Mouse (Mus musculus) midbrain, embryonic 13.5 days (tissue): ENCODE data around the gene Gm49416. TPM values are rescaled to one million over a fixed set of nuclear protein-coding genes. Genes with fewer than 3 reads are reported as not detected.

Source experiments
- ATAC-seq: fragments of 200-750 bp; cut with Nextera tagmentation; 2 replicates; pipeline ENCODE4 v1.8.0; 2017; ENCODE audit warnings: mild to moderate bottlenecking, moderate TSS enrichment, moderate library complexity
- H3K27ac ChIP-seq: fragments of 300-500 bp; sonication (generic); 2 replicates; pipeline ENCODE4 v1.5.1; 2015; ENCODE audit warnings: inconsistent platforms, mild to moderate bottlenecking, moderate library complexity
- H3K27me3 ChIP-seq: fragments of 300-500 bp; sonication (generic); 2 replicates; pipeline ENCODE4 v1.6.1; 2015; ENCODE audit warnings: mild to moderate bottlenecking, inconsistent platforms
- H3K36me3 ChIP-seq: fragments of 300-500 bp; sonication (generic); 2 replicates; pipeline ENCODE4 v1.6.1; 2015; ENCODE audit warnings: mild to moderate bottlenecking, inconsistent platforms
- H3K4me1 ChIP-seq: fragments of 300-500 bp; sonication (generic); replicated peaks from 2 replicates; pipeline ENCODE4 v1.6.1; 2015; ENCODE audit warnings: inconsistent platforms
- H3K4me2 ChIP-seq: fragments of 300-500 bp; sonication (generic); replicated peaks from 2 replicates; pipeline ENCODE4 v1.6.1; 2015; ENCODE audit warnings: moderate library complexity, mild to moderate bottlenecking, inconsistent platforms
- H3K4me3 ChIP-seq: fragments of 300-500 bp; sonication (generic); replicated peaks from 2 replicates; pipeline ENCODE4 v1.5.1; 2015; ENCODE audit warnings: mild to moderate bottlenecking, inconsistent platforms
- H3K9ac ChIP-seq: fragments of 300-500 bp; sonication (generic); replicated peaks from 2 replicates; pipeline ENCODE4 v1.6.1; 2015; ENCODE audit warnings: mild to moderate bottlenecking, inconsistent platforms
- H3K9me3 ChIP-seq: fragments of 300-500 bp; sonication (generic); 2 replicates; pipeline ENCODE4 v1.6.1; 2016; ENCODE audit warnings: mild to moderate bottlenecking, inconsistent platforms
- WGBS: fragments of 180-500 bp; shearing (Covaris S2); methylation state at CpG from one replicate; pipeline ENCODE4 v1.1.7; 2015; 5-methylcytosine and 5-hydroxymethylcytosine counted together
- polyA plus RNA-seq: library from polyadenylated mRNA; unstranded; fragments of >200 nt; fragmentation: Nextera tagmentation; extraction: Ambion mirVana; gene quantifications from 2 replicates; pipeline ENCODE4 v1.2.1, GENCODE M21; 2015

The Gm49416 gene
- polyA plus RNA-seq, 1 experiment from 2014 or later: not detected

- Histone ChIP-seq H3K4me1 (peaks cover 21% of the 10 kb centered on the region), H3K4me3 (peak within 1 kb of the TSS; percentile 57), H3K36me3 (peaks cover 26% of the 10 kb centered on the region), H3K27ac (no peak within 1 kb of the TSS; the same call in 1 of the 2 replicates), H3K27me3 (peaks cover 14% of the 10 kb centered on the region; the same call in 1 of the 2 replicates), H3K9me3 (no peaks in the 10 kb centered on the region), H3K4me2 (peak within 1 kb of the TSS; percentile 78), H3K9ac (peak within 1 kb of the TSS; percentile 76)
- WGBS: 1% methylated on average over 67 of the region's 74 CpGs
- ATAC-seq: peak; percentile 71
Measured at GRCm38 (mm10) chr19:8929224-8930088, 40.7 kb downstream of the Gm49416 start, which contains the start of the genes Rom1 and Eml3. Gene Rom1, minus strand, starts transcription at chr19:8929356. Gene Eml3, plus strand, starts transcription at chr19:8929552.

DNA sequence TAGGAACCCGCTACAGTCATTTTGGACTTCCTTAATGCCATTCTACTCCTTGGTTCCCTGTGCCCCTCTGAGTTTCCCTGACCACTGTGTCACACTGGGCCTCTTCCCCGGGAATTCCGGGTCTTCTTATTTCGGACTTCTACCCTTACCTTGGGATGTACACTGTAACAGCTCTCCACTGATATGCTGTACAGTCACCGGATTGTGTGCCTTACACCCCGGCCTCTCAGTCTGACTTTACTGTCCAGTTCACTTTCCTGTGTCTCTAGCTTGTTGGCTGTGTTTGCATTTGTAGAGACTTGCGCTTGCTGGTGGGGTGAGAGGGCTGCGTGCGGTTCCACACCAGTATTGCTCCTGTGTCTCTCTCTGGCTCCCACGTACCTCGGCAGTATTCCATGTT lies 41.4 kb downstream of the Gm49416 start:
- 13% methylated on average over 11 of the region's 11 CpGs for WGBS
- peaks cover 21% of the 10 kb centered on the region for H3K4me1 ChIP-seq
- peak overlapping the region; percentile 78 for H3K4me2 ChIP-seq
- H3K27ac ChIP-seq: no peak overlapping the region
- peaks cover 14% of the 10 kb centered on the region; the same call in 1 of the 2 replicates for H3K27me3 ChIP-seq
- H3K4me3 ChIP-seq: peak overlapping the region; percentile 57
- peak overlapping the region; percentile 76 for H3K9ac ChIP-seq
- H3K9me3 ChIP-seq: no peaks in the 10 kb centered on the region
- ATAC-seq: no peak
- peaks cover 30% of the 10 kb centered on the region for H3K36me3 ChIP-seq

GRCm38 (mm10) chr19:8930771-8931170 lies 42.0 kb downstream of the Gm49416 start:
- no peaks in the 10 kb centered on the region for H3K9me3 ChIP-seq
- H3K4me2 ChIP-seq: peak overlapping the region; percentile 78
- no peak overlapping the region for H3K4me3 ChIP-seq
- H3K27ac ChIP-seq: no peak overlapping the region
- H3K4me1 ChIP-seq: peaks cover 21% of the 10 kb centered on the region
- WGBS: 86% methylated on average over 7 of the region's 7 CpGs
- H3K9ac ChIP-seq: 0 out of 2 replicates have a peak overlapping the region, but pooled peaks have one; percentile 76
- ATAC-seq: no peak
- peaks cover 24% of the 10 kb centered on the region for H3K36me3 ChIP-seq
- peaks cover 14% of the 10 kb centered on the region; the same call in 1 of the 2 replicates for H3K27me3 ChIP-seq

GRCm38 (mm10) chr19:8936736-8937135 lies 48.0 kb downstream of the Gm49416 start:
- Histone ChIP-seq H3K27me3 (no peaks in the 10 kb centered on the region), H3K4me2 (no peak overlapping the region), H3K9me3 (no peaks in the 10 kb centered on the region), H3K9ac (no peak overlapping the region), H3K36me3 (peaks cover 12% of the 10 kb centered on the region; the same call in 1 of the 2 replicates), H3K4me1 (peaks cover 12% of the 10 kb centered on the region), H3K27ac (no peak overlapping the region), H3K4me3 (no peak overlapping the region)
- 87% methylated on average over 2 of the region's 2 CpGs for WGBS
- ATAC-seq: no peak

DNA sequence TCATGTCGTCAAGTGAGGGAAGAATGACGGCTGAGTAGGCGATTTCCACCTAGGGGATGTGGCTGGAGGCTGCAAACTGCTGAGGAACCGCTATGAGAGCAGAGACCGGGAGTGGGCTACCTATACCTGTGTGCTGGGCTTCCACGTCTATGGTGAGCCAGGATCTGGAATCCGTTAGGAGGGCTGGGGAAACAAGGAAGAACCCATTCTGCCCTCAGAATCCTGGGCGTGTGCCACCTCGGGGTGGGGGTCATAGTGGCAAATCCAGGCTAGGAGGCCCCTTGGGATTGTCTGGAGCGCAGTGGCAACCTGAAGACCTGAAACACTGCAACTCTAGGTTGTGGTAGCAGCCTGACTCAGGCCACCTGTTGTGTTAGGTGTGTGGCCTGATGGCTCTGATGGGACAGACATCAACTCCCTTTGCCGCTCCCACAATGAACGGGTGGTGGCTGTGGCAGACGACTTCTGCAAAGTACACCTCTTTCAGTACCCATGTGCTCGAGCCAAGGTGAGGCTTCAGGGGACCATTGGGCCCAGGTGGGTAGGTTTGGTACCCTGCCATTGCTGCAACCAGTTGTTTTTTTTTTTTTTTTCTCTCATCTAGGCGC lies 51.9 kb downstream of the Gm49416 start:
- no peaks in the 10 kb centered on the region for H3K9me3 ChIP-seq
- peak overlapping the region; percentile 98; the same call in 1 of the 2 replicates for H3K4me3 ChIP-seq
- 83% methylated on average over 15 of the region's 15 CpGs for WGBS
- no peak for ATAC-seq
- peaks cover 25% of the 10 kb centered on the region for H3K36me3 ChIP-seq
- peak overlapping the region; percentile 99 for H3K9ac ChIP-seq
- H3K4me1 ChIP-seq: peaks cover 38% of the 10 kb centered on the region
- H3K27me3 ChIP-seq: no peaks in the 10 kb centered on the region
- no peak overlapping the region for H3K27ac ChIP-seq
- peak overlapping the region; percentile 72 for H3K4me2 ChIP-seq

- Histone ChIP-seq H3K27ac (peak overlapping the region; percentile 98), H3K36me3 (peaks cover 30% of the 10 kb centered on the region), H3K27me3 (no peaks in the 10 kb centered on the region), H3K9me3 (no peaks in the 10 kb centered on the region), H3K4me2 (peak overlapping the region; percentile 72), H3K4me3 (peak overlapping the region; percentile 98), H3K4me1 (peaks cover 38% of the 10 kb centered on the region), H3K9ac (peak overlapping the region; percentile 99)
- whole genome bisulfite sequencing: 38% methylated on average over 10 of the region's 10 CpGs
- peak; percentile 53 for ATAC-seq
Measured at GRCm38 (mm10) chr19:8941136-8941514, 52.4 kb downstream of the Gm49416 start.

DNA sequence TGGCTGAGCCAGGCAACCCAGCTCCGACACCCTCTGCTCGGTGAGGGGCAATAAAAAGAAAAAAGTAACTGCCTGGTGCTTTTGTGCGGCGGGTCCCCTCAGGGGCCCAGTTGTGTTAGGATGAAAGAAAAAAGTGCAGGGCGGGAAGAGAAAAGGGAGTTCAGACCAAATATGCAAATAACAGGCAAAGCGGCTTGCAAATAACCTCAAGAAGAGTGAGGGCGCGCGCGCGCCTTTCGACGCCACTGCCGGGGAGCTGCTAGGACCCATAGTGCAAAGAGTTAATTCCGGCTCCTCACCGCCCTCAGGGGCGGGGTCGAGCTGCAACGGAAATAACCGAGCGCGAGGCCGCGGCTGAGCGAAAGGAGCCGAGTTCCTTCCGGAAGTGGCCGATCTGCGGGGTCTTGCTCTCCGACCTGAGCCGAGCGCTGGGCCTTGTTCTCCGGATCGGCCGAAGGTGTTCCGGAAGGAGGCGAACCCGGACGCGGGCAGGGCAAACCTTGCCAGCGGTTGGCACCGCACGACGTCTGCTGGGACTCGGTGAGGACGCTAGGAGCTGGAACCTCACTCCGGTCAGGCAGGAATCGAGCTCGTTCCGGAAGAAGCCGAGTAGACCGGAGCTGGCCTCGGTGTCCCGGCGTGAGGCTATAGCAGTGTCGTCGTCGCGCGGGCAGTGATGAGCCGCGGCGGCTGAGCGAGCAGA lies 52.9 kb downstream of the Gm49416 start, which contains the start of gene Mta2:
TSS of gene Mta2 (plus strand) at position 361 of the 703 bp plus-strand sequence.
- under 1% methylated on average over 64 of the region's 64 CpGs for WGBS
- no peaks in the 10 kb centered on the region for H3K9me3 ChIP-seq
- H3K4me1 ChIP-seq: peaks cover 38% of the 10 kb centered on the region
- peak within 1 kb of the TSS; percentile 72 for H3K4me2 ChIP-seq
- peak; percentile 95 for ATAC-seq
- peak within 1 kb of the TSS; percentile 99 for H3K9ac ChIP-seq
- no peaks in the 10 kb centered on the region for H3K27me3 ChIP-seq
- peak within 1 kb of the TSS; percentile 98 for H3K4me3 ChIP-seq
- peaks cover 35% of the 10 kb centered on the region for H3K36me3 ChIP-seq
- H3K27ac ChIP-seq: peak within 1 kb of the TSS; percentile 98

DNA sequence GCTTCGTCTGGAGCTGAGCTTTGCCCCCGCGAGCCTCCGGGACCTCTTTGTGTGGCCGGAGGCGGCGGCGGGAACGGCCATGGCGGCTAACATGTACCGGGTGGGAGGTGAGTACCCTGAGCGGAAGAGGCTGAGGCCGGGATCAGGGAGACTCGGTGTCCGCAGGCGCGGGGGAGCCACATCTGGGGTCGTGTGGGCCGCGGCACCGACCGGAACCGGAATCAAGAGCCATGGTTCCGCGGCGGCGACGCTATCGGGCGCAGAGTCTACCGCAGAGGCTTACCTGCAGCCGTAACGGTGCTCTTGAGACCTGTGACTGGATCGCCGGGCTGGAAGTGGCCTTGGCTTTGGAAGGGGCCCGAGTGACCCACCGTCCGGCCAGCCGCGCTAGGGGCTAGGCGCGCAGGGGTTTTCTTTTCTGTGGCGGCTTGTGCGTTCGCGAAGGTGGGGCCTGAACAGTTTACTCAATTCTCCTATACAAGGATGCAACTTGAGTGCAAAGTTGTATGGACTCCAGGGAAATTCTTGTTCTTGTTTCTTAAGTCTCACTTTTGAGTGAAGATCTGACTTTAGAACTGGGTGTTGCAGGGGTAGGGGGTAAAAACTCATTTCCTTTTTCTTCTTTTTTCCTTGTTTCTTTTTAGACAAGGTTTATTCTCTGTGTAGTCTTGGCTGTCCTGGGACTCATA lies 53.7 kb downstream of the Gm49416 start:
- H3K36me3 ChIP-seq: peaks cover 40% of the 10 kb centered on the region
- H3K27ac ChIP-seq: peak overlapping the region; percentile 98
- WGBS: under 1% methylated on average over 46 of the region's 46 CpGs
- peak overlapping the region; percentile 72 for H3K4me2 ChIP-seq
- peaks cover 38% of the 10 kb centered on the region for H3K4me1 ChIP-seq
- H3K9me3 ChIP-seq: no peaks in the 10 kb centered on the region
- ATAC-seq: peak; percentile 60
- H3K27me3 ChIP-seq: no peaks in the 10 kb centered on the region
- H3K9ac ChIP-seq: peak overlapping the region; percentile 99
- H3K4me3 ChIP-seq: peak overlapping the region; percentile 98

GRCm38 (mm10) chr19:8943047-8943446 lies 54.3 kb downstream of the Gm49416 start:
- peaks cover 38% of the 10 kb centered on the region for H3K4me1 ChIP-seq
- no peak for ATAC-seq
- no peaks in the 10 kb centered on the region for H3K27me3 ChIP-seq
- peaks cover 43% of the 10 kb centered on the region for H3K36me3 ChIP-seq
- H3K4me3 ChIP-seq: peak overlapping the region; percentile 98
- H3K9ac ChIP-seq: peak overlapping the region; percentile 99
- H3K9me3 ChIP-seq: no peaks in the 10 kb centered on the region
- H3K27ac ChIP-seq: no peak overlapping the region
- H3K4me2 ChIP-seq: peak overlapping the region; percentile 72
- WGBS: 82% methylated on average over 2 of the region's 2 CpGs

DNA sequence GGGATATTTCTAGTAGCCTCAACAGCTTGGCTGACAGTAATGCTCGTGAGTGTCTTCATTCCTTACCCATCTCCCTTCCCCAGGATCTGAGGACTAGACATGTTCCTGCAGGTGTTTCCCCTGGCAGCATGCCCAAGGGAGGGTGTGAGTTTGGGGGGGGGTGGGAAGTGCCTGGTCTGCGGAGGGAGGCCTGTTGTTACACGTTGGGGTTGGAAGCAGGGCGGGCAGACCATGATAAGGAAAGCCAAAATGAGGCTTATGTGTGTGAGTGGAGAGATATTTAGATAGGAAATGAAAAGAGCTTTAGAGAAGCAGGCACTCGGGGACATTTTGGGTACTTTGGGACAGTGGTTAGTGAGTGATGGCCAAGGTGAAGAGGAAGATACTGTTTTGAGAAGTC lies 55.3 kb downstream of the Gm49416 start:
- WGBS: 80% methylated on average over 5 of the region's 5 CpGs
- Histone ChIP-seq H3K27me3 (no peaks in the 10 kb centered on the region), H3K27ac (no peak overlapping the region; the same call in 1 of the 2 replicates), H3K4me2 (peak overlapping the region; percentile 72; the same call in 1 of the 2 replicates), H3K9ac (peak overlapping the region; percentile 99; the same call in 1 of the 2 replicates), H3K4me3 (peak overlapping the region; percentile 16), H3K9me3 (no peaks in the 10 kb centered on the region), H3K4me1 (peaks cover 38% of the 10 kb centered on the region), H3K36me3 (peaks cover 50% of the 10 kb centered on the region)
- ATAC-seq: no peak

GRCm38 (mm10) chr19:8944750-8945149 lies 56.0 kb downstream of the Gm49416 start:
- ATAC-seq: no peak
- H3K4me3 ChIP-seq: peak overlapping the region; percentile 1; the same call in 1 of the 2 replicates
- H3K4me2 ChIP-seq: peak overlapping the region; percentile 31
- no peaks in the 10 kb centered on the region for H3K9me3 ChIP-seq
- H3K36me3 ChIP-seq: peaks cover 57% of the 10 kb centered on the region
- no peak overlapping the region for H3K27ac ChIP-seq
- 42% methylated on average over 5 of the region's 5 CpGs for WGBS
- H3K4me1 ChIP-seq: peaks cover 38% of the 10 kb centered on the region
- 0 out of 2 replicates have a peak overlapping the region, but pooled peaks have one; percentile 1 for H3K9ac ChIP-seq
- no peaks in the 10 kb centered on the region for H3K27me3 ChIP-seq
